Mouse (Mus musculus) sigmoid colon, adult 10 weeks (tissue): Measurements from ENCODE around the gene Iqcf3. TPM values are rescaled to one million over a fixed set of nuclear protein-coding genes. Genes with fewer than 3 reads are reported as not detected.

Source experiments
- polyA plus RNA-seq: library from polyadenylated mRNA; stranded (reverse); fragments of 350-450 nt; fragmentation: Illumina TruSeq; extraction: RNeasy Lipid Tissue Mini Kit (QIAGEN cat#74804); gene quantifications from one replicate; pipeline ENCODE4 v1.2.3, GENCODE M21; 2014; ENCODE audit warnings: low read depth, low replicate concordance

Gene Iqcf3
- not detected for polyA plus RNA-seq

DNA sequence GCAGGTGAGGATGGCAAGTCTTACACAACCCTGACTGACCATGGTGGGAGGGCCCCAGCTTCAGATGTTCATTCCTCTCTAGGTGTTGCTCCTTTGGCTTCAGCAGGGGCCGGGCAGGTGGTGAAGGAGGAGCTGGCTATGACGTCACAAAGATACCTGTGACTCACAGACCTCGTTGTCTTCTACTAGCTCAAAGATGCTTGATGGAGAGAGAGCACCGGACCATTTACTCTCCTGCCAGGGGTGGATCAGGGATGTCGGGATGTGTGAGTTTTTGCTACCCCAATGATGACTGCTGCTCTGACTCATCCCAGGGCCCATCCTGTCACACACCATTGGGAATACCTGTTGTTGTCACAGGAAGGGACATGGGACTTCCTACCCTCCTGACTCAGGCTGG lies at the start of gene Iqcf3:
TSS of gene Iqcf3 (minus strand) at position 101 of the 400 bp plus-strand sequence.

DNA sequence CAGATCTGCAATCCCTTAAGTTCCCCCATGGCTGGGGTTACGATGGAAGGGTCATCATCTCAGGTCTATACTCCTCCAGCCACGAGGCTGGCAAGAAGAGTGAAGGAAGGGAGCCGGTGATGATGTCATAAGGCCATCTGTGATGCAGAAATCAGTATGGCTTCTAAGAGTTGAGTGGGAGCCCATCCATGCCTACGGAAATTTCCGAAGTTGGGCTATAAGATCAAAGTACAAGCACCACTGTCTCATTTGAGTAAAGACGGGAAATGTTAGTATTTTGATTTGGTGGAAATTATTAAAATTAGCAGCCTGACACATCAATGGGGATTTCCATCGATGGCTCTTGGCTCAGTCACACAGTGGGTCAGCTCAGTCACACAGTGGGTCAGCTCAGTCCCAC lies 9.5 kb upstream of the Iqcf3 start, which contains the start of gene Iqcf4:
TSS of gene Iqcf4 (minus strand) at position 101 of the 400 bp plus-strand sequence.

DNA sequence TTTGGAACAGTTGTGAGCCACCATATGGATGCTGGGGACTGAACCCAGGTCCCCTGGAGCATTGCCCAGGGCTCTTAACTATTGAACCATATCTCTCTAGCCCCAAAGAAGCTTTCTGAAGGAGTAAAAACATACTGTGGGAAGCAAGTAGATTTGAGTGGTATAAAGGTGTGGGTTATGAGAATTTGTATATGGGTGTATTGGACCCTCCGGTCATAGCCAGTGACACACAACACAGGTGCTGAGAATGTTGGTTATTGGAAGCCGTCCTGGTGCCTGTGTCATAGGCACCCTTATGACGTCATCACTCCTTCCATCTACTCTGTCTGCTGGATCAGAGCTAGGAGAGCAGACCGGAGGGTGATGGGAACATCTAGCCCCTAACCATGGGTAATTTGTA lies 47.2 kb downstream of the Iqcf3 start, which contains the start of gene Iqcf5:
TSS of gene Iqcf5 (plus strand) at position 301 of the 400 bp plus-strand sequence.

DNA sequence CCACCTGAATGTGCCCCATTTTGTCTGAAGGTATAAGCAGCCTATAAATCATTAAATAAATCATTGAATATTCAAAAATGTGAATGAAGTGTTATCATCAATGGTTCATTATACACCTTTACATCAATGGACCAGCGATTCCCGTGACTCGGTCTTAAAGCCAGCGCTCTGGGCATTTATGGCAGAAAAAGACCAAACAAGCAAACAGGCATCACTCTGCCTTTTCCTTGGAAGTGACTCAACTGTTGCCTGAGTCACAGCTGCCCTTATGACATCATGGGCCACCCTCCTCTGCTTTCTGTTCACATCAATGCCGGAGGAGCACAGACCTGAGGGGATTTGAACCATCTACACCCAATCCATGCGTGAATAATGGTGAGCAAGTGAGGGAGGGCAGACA lies 61.8 kb downstream of the Iqcf3 start, which contains the start of gene Iqcf1:
TSS of gene Iqcf1 (plus strand) at position 301 of the 400 bp plus-strand sequence.

GRCm38 (mm10) chr9:106476924-106477484 lies 84.4 kb downstream of the Iqcf3 start, which contains the start of gene Parp3:
TSS of gene Parp3 (minus strand) at chr9:106476949.

GRCm38 (mm10) chr9:106475663-106476001 lies 85.8 kb downstream of the Iqcf3 start, which contains the start of gene Rrp9:
TSS of gene Rrp9 (plus strand) at chr9:106475963.

DNA sequence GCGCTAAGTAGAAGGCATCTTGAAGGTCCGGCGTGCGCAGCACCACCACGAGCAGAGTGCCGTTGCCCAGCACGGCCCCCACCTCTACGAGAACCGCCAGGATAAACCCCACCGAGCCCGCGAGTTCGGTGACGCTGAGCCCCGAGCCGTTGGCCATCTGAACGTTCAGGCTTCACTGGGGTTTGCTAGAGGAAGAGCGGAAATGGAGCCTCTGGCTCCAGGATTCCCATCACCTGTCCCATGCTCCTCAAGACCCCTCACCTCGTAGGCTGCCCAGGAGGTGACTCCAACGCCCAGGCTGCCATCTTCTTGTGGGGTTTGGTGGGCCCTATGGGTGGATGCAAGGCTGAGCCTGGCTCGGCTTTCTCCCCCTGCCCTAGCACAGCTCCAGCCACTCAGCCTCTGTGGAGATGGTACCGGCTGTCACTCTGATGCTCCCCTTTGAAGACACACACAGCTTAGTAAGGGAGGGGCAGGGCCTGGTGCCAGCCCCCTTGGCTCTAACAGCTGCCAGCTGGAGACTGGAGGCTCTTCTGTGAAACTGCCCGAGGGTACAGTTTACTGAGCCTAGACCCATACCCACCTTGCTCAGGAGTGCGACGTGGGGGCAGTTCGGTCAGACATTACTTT lies 95.7 kb downstream of the Iqcf3 start, which contains the start of gene Gpr62:
TSS of gene Gpr62 (minus strand) at position 368 of the 630 bp plus-strand sequence.

DNA sequence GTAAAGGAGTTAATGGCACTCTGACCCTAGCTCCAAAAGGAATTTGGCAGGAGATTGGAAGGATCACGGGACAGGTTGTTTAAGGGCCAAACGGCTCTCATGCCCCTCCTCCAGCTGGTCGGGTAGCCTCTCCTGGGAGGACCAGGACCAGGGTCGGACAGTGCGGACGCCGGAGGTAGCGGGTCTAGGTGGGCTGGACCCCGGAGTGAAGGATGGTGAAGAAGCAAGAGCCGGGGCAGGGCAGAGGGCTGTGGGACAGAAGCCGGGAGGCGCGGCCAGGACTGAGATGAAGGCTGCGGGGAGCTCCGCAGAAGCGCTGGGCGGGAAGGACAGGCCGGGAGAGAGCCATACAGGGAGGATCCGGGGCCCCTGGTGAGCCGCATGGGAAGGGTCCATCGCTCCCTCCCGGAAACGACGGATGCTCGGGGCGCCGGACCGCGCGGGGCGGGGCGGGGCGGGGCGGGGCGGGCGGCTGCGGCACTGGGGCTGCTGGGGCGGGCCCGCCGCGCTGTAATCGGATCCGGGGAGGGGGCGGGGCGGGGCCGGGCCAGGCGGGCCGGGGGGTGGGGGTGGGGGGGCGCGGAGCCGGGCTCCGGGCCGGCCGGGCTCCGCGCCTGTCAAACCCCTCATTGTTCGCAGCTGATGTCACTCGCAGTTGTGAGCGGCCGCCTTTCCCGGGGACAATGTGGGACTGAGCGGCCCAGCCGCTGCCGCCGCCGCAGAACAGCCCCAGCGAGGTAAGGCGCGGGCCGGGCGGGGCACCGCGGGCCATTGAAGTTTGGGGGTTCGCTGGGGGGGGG lies 108.0 kb downstream of the Iqcf3 start, which contains the start of gene Pcbp4:
TSS of gene Pcbp4 (plus strand) at position 21 of the 800 bp plus-strand sequence.

Other genes starting within 250 kb of the Iqcf3 start
- gene Dusp7, start 193.0 kb downstream of the Iqcf3 start, polyA plus RNA-seq: 15.3 TPM
- 46.6 TPM for gene Rpl29, start 132.2 kb downstream of the Iqcf3 start, polyA plus RNA-seq
- gene Acy1, start 123.3 kb downstream of the Iqcf3 start, polyA plus RNA-seq: 2.6 TPM
- 22.5 TPM for gene Abhd14b, start 114.2 kb downstream of the Iqcf3 start, polyA plus RNA-seq
- 2.9 TPM for gene Abhd14a, start 114.0 kb downstream of the Iqcf3 start, polyA plus RNA-seq
- 1.1 TPM for gene Pcbp4, start 108.3 kb downstream of the Iqcf3 start, polyA plus RNA-seq
- gene Gpr62, start 95.7 kb downstream of the Iqcf3 start, polyA plus RNA-seq: not detected
- gene Rrp9, start 85.7 kb downstream of the Iqcf3 start, polyA plus RNA-seq: not detected
- gene Parp3, start 84.7 kb downstream of the Iqcf3 start, polyA plus RNA-seq: 11.2 TPM
- gene Iqcf1, start 61.7 kb downstream of the Iqcf3 start, polyA plus RNA-seq: not detected
- gene Iqcf5, start 47.1 kb downstream of the Iqcf3 start, polyA plus RNA-seq: not detected
- not detected for gene Iqcf4, start 9.4 kb upstream of the Iqcf3 start, polyA plus RNA-seq
- not detected for gene Iqcf6, start 65.0 kb upstream of the Iqcf3 start, polyA plus RNA-seq
- gene Grm2, start 94.5 kb upstream of the Iqcf3 start, polyA plus RNA-seq: not detected
- gene Tex264, start 124.3 kb upstream of the Iqcf3 start, polyA plus RNA-seq: 2.6 TPM
- gene Rad54l2, start 227.6 kb upstream of the Iqcf3 start, polyA plus RNA-seq: 9.3 TPM